Mouse (Mus musculus) stomach, postnatal 0 days (tissue): ENCODE measurements at regions not wholly inside any gene's neighbourhood (a gene's known extent, or its start where the extent isn't known, plus 50 kb on each side); places are given as distances from the start of the nearest gene placed in this dataset.

Experiments
- CTCF ChIP-seq: IDR thresholded peaks from 2 replicates; pipeline ENCODE4 v1.5.1; 2016; ENCODE audit warnings: antibody characterized with exemption, low read depth, mild to moderate bottlenecking, moderate library complexity
- EP300 ChIP-seq: optimal IDR thresholded peaks from 2 replicates; pipeline ENCODE3; 2016; ENCODE audit warnings: antibody characterized with exemption

DNA sequence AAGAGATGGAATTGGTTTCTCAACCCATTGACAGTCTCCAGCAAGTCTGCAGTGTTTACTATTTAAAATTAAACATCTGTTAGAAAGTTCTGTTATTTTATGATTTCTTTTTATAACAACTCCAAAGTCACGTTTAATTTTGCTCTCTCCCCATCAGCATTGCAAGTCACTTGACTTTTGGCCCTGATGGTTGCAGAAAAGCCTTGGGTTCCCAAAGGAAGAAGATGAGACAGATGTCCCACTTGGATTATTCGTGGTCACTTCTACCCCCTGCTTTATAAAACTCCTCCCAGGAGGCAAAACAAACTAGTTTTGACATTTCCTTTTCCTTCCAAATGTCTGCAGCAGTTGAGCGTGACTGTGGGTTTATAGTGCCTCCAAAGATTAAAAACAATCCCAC, 502.9 kb upstream of the Jmjd1c start:
- TF ChIP-seq CTCF (no peak), EP300 (no peak)
